Mouse (Mus musculus): Measurements from ENCODE around the gene Prkaa1.

DNA sequence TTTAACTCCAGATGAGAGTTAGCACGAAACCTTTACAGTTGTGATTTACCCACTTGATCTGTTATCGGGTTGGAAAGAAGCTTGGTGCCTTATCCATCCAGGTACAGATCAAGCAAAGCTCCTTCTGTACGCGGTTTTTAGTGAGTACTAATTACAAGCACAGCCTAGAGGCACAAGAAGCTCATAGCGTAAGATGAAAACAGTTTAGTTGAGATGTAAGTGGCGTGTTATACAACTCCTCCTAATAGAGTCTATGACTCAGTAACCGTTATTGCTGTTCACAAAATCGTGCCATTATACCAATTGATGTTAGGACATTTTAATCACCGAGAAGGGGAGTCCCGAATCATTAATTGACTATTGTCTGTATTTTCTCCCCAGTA is 42.6 kb downstream of the Prkaa1 start:
- TF ChIP-seq POLR2A (IDR thresholded peaks at IDR 0.05; ENCODE audit: low read depth, low read length), result no peak
- TF ChIP-seq CTCF (IDR thresholded peaks at IDR 0.05; ENCODE audit: extremely low read depth, insufficient read depth, insufficient read length, insufficient replicate concordance), result no peak
